Mouse (Mus musculus) kidney, adult 2 months (tissue): Measurements from ENCODE around the gene Lnx2. TPM values are rescaled to one million over a fixed set of nuclear protein-coding genes. Genes with fewer than 3 reads are reported as not detected.

Experiments
- DNase-seq: peaks from one replicate; pipeline ENCODE4 v3.0.0; 2021
- H3K27ac ChIP-seq: fragments of 200-500 bp; 2 replicates; pipeline ENCODE4 v1.5.1; 2012; ENCODE audit warnings: low read depth, low read length, control low read depth, inconsistent platforms; ENCODE audit not compliant: insufficient read depth
- H3K27me3 ChIP-seq: fragments of 200-500 bp; replicated peaks from 2 replicates; pipeline ENCODE4 v1.6.1; 2012; ENCODE audit warnings: mild to moderate bottlenecking, moderate library complexity, low read length, inconsistent platforms; ENCODE audit not compliant: control insufficient read depth, insufficient read depth
- H3K36me3 ChIP-seq: fragments of 200-500 bp; 2 replicates; pipeline ENCODE4 v1.6.1; 2012; ENCODE audit warnings: mild to moderate bottlenecking, moderate library complexity, low read length, inconsistent platforms; ENCODE audit not compliant: control insufficient read depth, insufficient read depth
- H3K4me1 ChIP-seq: fragments of 200-500 bp; 2 replicates; pipeline ENCODE4 v1.6.1; 2011; ENCODE audit warnings: low read length; ENCODE audit not compliant: control insufficient read depth, insufficient read depth
- H3K4me3 ChIP-seq: fragments of 200-500 bp; 2 replicates; pipeline ENCODE4 v1.5.1; 2011; ENCODE audit warnings: mild to moderate bottlenecking, low read depth, low read length, control low read depth; ENCODE audit not compliant: insufficient read depth
- CTCF ChIP-seq: fragments of 200-500 bp; conservative IDR thresholded peaks from 2 replicates; pipeline ENCODE4 v1.5.1; 2011; ENCODE audit warnings: low read depth, mild to moderate bottlenecking, control low read depth, low read length, moderate library complexity, mixed read lengths; ENCODE audit not compliant: insufficient read depth, insufficient read length
- POLR2A ChIP-seq: fragments of 200-500 bp; IDR thresholded peaks from one replicate; pipeline ENCODE4 v1.6.1; 2011; ENCODE audit warnings: low read depth, low read length, control low read depth
- WGBS: fragments of 180-500 bp; shearing (Covaris S2); methylation state at CpG from one replicate; pipeline ENCODE4 v1.1.7; 2018; 5-methylcytosine and 5-hydroxymethylcytosine counted together
- polyA plus RNA-seq: library from polyadenylated mRNA; depleted of rRNA; stranded (reverse); fragments of >200 nt; gene quantifications from 2 replicates; pipeline ENCODE4 v1.2.3, GENCODE M21; 2012; rRNA removed

Lnx2 gene
- 24.1 TPM in 2 replicates for polyA plus RNA-seq

- Histone ChIP-seq H3K27ac (peak within 1 kb of the TSS; percentile 64), H3K36me3 (no peaks in the 10 kb centered on the region), H3K4me1 (peaks cover 28% of the 10 kb centered on the region), H3K4me3 (peak within 1 kb of the TSS; percentile 71), H3K27me3 (no peaks in the 10 kb centered on the region)
- DNase-seq, result peak; percentile 99
- TF ChIP-seq CTCF (peak; percentile 54), POLR2A (peak; percentile 22)
- under 1% methylated on average over 65 of the region's 65 CpGs for WGBS
Observed at GRCm38 (mm10) chr5:147076026-147076798, at the start of gene Lnx2. TSS of gene Lnx2 (minus strand) at chr5:147076586.

- Histone ChIP-seq H3K27ac (no peak overlapping the region), H3K36me3 (no peaks in the 10 kb centered on the region), H3K4me3 (no peak overlapping the region), H3K27me3 (no peaks in the 10 kb centered on the region; the same call in 1 of the 2 replicates), H3K4me1 (no peaks in the 10 kb centered on the region)
- 90% methylated on average over 13 of the region's 13 CpGs for WGBS
- TF ChIP-seq CTCF, result no peak
- no peak for TF ChIP-seq POLR2A
- no peak for DNase-seq
Observed at GRCm38 (mm10) chr5:147125542-147126185, 49.3 kb upstream of the Lnx2 start.

GRCm38 (mm10) chr5:147124794-147125193 is 48.4 kb upstream of the Lnx2 start:
- Histone ChIP-seq H3K27me3 (no peaks in the 10 kb centered on the region; the same call in 1 of the 2 replicates), H3K4me1 (no peaks in the 10 kb centered on the region), H3K27ac (no peak overlapping the region), H3K4me3 (no peak overlapping the region), H3K36me3 (no peaks in the 10 kb centered on the region)
- TF ChIP-seq POLR2A (no peak), CTCF (no peak)
- DNase-seq, result no peak
- WGBS, result 51% methylated on average over 9 of the region's 9 CpGs

- H3K4me1 ChIP-seq, result no peaks in the 10 kb centered on the region
- TF ChIP-seq POLR2A (no peak), CTCF (0 out of 2 replicates have a peak, but pooled peaks have one; percentile 21)
- DNase-seq, result no peak
- H3K4me3 ChIP-seq, result no peak overlapping the region
- no peak overlapping the region for H3K27ac ChIP-seq
- H3K36me3 ChIP-seq, result no peaks in the 10 kb centered on the region
- no peaks in the 10 kb centered on the region; the same call in 1 of the 2 replicates for H3K27me3 ChIP-seq
- WGBS, result 93% methylated on average over 4 of the region's 4 CpGs
Observed at GRCm38 (mm10) chr5:147121146-147121545, 44.8 kb upstream of the Lnx2 start.

GRCm38 (mm10) chr5:147117027-147117426 is 40.6 kb upstream of the Lnx2 start:
- H3K27ac ChIP-seq, result no peak overlapping the region
- H3K4me1 ChIP-seq, result no peaks in the 10 kb centered on the region
- TF ChIP-seq POLR2A (no peak), CTCF (no peak)
- H3K36me3 ChIP-seq, result no peaks in the 10 kb centered on the region
- no peak for DNase-seq
- H3K27me3 ChIP-seq, result no peaks in the 10 kb centered on the region
- H3K4me3 ChIP-seq, result no peak overlapping the region
- WGBS, result 45% methylated on average over 6 of the region's 6 CpGs

GRCm38 (mm10) chr5:147115631-147116030 is 39.2 kb upstream of the Lnx2 start:
- Histone ChIP-seq H3K4me3 (no peak overlapping the region), H3K27me3 (no peaks in the 10 kb centered on the region), H3K4me1 (no peaks in the 10 kb centered on the region), H3K27ac (no peak overlapping the region), H3K36me3 (no peaks in the 10 kb centered on the region)
- 0 out of 2 replicates have a peak, but pooled peaks have one; percentile 21 for TF ChIP-seq CTCF
- TF ChIP-seq POLR2A, result no peak
- no peak for DNase-seq
- WGBS, result 98% methylated on average over 4 of the region's 4 CpGs

GRCm38 (mm10) chr5:147114738-147115137 is 38.4 kb upstream of the Lnx2 start:
- H3K4me1 ChIP-seq, result no peaks in the 10 kb centered on the region
- no peaks in the 10 kb centered on the region for H3K36me3 ChIP-seq
- 85% methylated on average over 7 of the region's 7 CpGs for WGBS
- no peaks in the 10 kb centered on the region for H3K27me3 ChIP-seq
- TF ChIP-seq POLR2A (no peak), CTCF (no peak)
- DNase-seq, result no peak
- no peak overlapping the region for H3K4me3 ChIP-seq
- no peak overlapping the region for H3K27ac ChIP-seq
